Mouse (Mus musculus) heart, adult 2 months (tissue): Measurements from ENCODE around the gene Ash1l. TPM values are rescaled to one million over a fixed set of nuclear protein-coding genes. Genes with fewer than 3 reads are reported as not detected.

Experiments used
- DNase-seq, 2 experiments: peaks; one replicate each; pipeline ENCODE4 v3.0.0; 2021
- H3K27ac ChIP-seq: fragments of 200-600 bp; 2 replicates; pipeline ENCODE4 v1.8.1; 2022
- H3K27me3 ChIP-seq: fragments of 200-500 bp; 2 replicates; pipeline ENCODE4 v1.6.1; 2012; ENCODE audit warnings: mild to moderate bottlenecking, low read length, inconsistent platforms, mixed read lengths; ENCODE audit not compliant: control insufficient read depth, insufficient read depth
- H3K36me3 ChIP-seq: fragments of 200-500 bp; 2 replicates; pipeline ENCODE4 v1.6.1; 2012; ENCODE audit warnings: low read length, inconsistent platforms; ENCODE audit not compliant: control insufficient read depth, insufficient read depth
- H3K4me1 ChIP-seq: fragments of 200-500 bp; 2 replicates; pipeline ENCODE4 v1.6.1; 2011; ENCODE audit warnings: low read length; ENCODE audit not compliant: control insufficient read depth, insufficient read depth
- H3K4me3 ChIP-seq: fragments of 200-600 bp; 2 replicates; pipeline ENCODE4 v1.8.1; 2022
- H3K79me2 ChIP-seq: fragments of 200-500 bp; replicated peaks from 2 replicates; pipeline ENCODE4 v1.6.1; 2012; ENCODE audit warnings: mild to moderate bottlenecking, inconsistent platforms, low read length, moderate library complexity, mixed read lengths; ENCODE audit not compliant: control insufficient read depth, insufficient read depth
- H3K9ac ChIP-seq: fragments of 200-500 bp; 2 replicates; pipeline ENCODE4 v1.6.1; 2012; ENCODE audit warnings: low read depth, mild to moderate bottlenecking, control low read depth, inconsistent platforms, low read length, mixed read lengths
- CTCF ChIP-seq: fragments of 200-600 bp; IDR thresholded peaks from 2 replicates; pipeline ENCODE4 v1.8.1; 2022; ENCODE audit warnings: antibody characterized with exemption, mild to moderate bottlenecking, moderate library complexity
- EP300 ChIP-seq: fragments of 200-500 bp; IDR thresholded peaks from 2 replicates; pipeline ENCODE4 v1.6.1; 2011; ENCODE audit warnings: low read depth, low read length, control low read depth; ENCODE audit not compliant: insufficient read depth
- POLR2A ChIP-seq: fragments of 200-500 bp; IDR thresholded peaks from 2 replicates; pipeline ENCODE4 v1.6.1; 2011; ENCODE audit warnings: mild to moderate bottlenecking, low read depth, low read length, control low read depth; ENCODE audit not compliant: insufficient read depth
- WGBS: fragments of 180-500 bp; shearing (Covaris S2); methylation state at CpG from one replicate; pipeline ENCODE4 v1.1.7; 2018; 5-methylcytosine and 5-hydroxymethylcytosine counted together
- intact Hi-C: fragments of 180-260 bp; cut with DNase I; formaldehyde crosslinking; loops from one replicate; pipeline ENCODE4 v1.15.1; 2025
- polyA plus RNA-seq: library from polyadenylated mRNA; depleted of rRNA; stranded (reverse); fragments of >200 nt; gene quantifications from 2 replicates; pipeline ENCODE4 v1.2.3, GENCODE M21; 2012
- total RNA-seq, 2 experiments: library from RNA; stranded (reverse); gene quantifications; 2 replicates each; pipeline ENCODE4 v1.2.3; 2021

The Ash1l gene
- total and polyA plus RNA-seq, 3 experiments: 6.9 to 41.1 (median 36.4) TPM

DNA sequence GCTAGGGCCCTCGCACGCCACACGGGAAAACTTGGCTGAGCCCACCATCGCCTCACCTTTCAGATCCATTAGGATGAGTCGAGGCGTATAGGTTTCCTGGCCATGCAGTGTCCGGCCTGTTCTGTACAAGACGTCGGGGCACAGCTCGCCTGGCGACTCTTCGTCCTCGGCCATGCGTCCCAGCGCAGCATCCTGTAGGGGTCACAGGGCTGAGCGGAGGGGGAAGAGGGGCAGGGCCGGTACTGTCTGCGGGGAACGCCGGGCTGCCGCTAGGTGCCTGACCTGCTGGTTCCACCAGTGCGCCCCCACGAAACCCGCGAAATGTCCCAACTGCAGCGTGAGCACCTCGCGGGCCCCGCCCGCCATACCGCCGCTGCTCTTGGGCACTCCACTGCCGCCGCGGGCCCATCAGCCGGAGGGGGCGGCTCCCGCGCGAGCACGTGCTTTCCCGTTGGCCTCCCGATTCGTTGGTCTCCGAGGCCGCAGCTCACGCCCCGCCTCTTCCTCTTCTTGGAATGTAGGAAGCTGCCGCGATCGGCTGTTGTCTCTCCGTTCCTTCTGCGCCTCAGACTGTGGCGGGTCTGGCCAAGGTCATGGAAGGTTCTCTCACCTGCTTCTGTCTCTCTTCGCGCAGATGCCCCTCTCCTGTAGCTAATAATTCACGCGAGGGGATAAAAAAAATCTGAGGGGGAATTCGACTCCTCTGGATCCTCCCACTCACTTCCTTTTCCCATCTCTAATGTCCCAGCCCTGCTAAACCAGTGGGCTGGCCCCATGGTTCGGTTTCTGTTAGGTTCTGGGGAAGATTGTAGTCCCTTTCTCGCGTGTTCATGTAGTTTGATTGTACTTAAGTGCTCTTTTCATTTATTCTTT, 36.7 kb upstream of the Ash1l start, which contains the start of gene Msto1:
Msto1 (minus strand) TSS at position 489 of the 873 bp plus-strand sequence.
- WGBS: under 1% methylated on average over 62 of the region's 62 CpGs
- Histone ChIP-seq H3K9ac (peak within 1 kb of the TSS; percentile 75), H3K4me3 (peak within 1 kb of the TSS; percentile 78), H3K79me2 (no peaks in the 10 kb centered on the region), H3K4me1 (peaks cover 2% of the 10 kb centered on the region; the same call in 1 of the 2 replicates), H3K27me3 (no peaks in the 10 kb centered on the region), H3K27ac (peak within 1 kb of the TSS; percentile 94), H3K36me3 (no peaks in the 10 kb centered on the region)
- intact Hi-C loops: loop anchor here (2.0 kb wide), 1 partner anchor 37 kb away; the partner anchor contains the start of genes Ash1l and Dap3
- peak; percentile 93 to 96 for DNase-seq
- TF ChIP-seq CTCF (peak; percentile 33), EP300 (0 out of 2 replicates have a peak, but pooled peaks have one; percentile 26), POLR2A (peak; percentile 98)

DNA sequence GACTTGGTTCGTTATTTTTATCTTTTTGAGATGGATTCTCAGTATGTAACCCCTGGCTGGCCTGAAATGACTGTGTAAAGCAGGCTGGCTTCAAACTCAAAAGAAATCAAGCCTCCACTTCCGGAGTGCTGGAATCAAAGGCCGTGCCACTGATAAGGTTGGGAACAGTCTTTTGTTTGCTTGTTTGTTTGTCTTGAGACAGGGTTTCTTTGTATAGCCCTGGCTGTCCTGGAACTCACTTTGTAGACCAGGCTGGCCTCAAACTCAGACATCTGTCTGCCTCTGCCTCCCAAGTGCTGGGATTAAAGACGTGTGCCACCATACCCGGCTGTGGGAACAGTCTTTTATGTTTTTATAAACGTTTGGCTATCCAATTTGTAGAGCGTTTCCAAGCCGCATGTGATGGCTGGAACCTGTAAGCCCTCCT, 36.0 kb upstream of the Ash1l start:
- Histone ChIP-seq H3K4me3 (peak overlapping the region; percentile 78), H3K4me1 (peaks cover 2% of the 10 kb centered on the region; the same call in 1 of the 2 replicates), H3K27ac (peak overlapping the region; percentile 94), H3K27me3 (no peaks in the 10 kb centered on the region), H3K9ac (peak overlapping the region; percentile 75), H3K79me2 (no peaks in the 10 kb centered on the region), H3K36me3 (no peaks in the 10 kb centered on the region)
- intact Hi-C loops: loop anchor here (2.0 kb wide), 1 partner anchor 36 kb away; the partner anchor contains the start of genes Ash1l and Dap3
- TF ChIP-seq POLR2A (no peak), EP300 (no peak), CTCF (no peak)
- 20% methylated on average over 8 of the region's 8 CpGs for WGBS
- no peak for DNase-seq

DNA sequence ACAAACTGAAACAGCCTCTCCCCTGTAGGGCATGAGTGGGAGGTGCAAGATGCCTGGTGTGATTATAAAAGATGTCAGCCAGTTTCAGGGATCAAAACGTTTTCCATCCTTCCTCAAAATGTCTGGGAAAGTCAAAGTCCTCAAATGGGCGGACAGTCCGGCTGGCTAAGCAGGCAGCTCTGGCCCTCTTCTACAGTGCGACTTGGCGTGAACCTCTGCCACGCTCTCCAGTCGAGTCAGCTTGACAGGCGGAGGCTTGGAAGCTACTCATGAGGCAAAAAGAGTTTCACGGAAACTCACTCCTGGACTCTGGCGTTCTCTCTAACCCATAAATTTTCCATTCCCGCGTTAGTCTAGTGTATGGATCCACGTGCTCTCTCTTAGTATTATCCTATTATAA, 31.4 kb upstream of the Ash1l start:
- H3K79me2 ChIP-seq: no peaks in the 10 kb centered on the region
- H3K9ac ChIP-seq: no peak overlapping the region
- TF ChIP-seq EP300 (no peak), CTCF (no peak), POLR2A (no peak)
- 83% methylated on average over 13 of the region's 13 CpGs for WGBS
- DNase-seq: no peak
- no peaks in the 10 kb centered on the region for H3K27me3 ChIP-seq
- H3K4me1 ChIP-seq: peaks cover 2% of the 10 kb centered on the region; the same call in 1 of the 2 replicates
- intact Hi-C loops: no loop called here
- no peak overlapping the region for H3K4me3 ChIP-seq
- H3K36me3 ChIP-seq: no peaks in the 10 kb centered on the region
- no peak overlapping the region for H3K27ac ChIP-seq

DNA sequence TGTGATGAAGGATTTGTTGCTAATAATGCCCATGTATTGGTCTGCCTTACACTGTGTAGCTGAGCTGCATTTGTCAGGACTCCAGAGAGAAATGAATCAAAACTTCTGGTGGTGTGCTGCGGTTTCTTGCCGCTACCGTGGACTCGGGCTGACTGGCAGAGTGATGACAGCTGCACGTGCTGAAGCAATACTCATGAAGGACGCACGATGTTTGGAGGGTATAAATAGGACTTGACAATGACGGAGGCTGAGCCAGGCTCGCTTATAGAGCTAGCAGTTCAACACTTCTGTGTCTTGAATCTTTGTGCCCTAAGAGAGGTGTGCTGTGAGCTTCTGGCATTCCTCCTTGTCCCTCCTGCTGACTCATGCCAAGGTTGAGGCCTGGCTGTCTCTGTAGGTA, 29.0 kb upstream of the Ash1l start:
- H3K27ac ChIP-seq: no peak overlapping the region
- DNase-seq: no peak
- intact Hi-C loops: no loop called here

DNA sequence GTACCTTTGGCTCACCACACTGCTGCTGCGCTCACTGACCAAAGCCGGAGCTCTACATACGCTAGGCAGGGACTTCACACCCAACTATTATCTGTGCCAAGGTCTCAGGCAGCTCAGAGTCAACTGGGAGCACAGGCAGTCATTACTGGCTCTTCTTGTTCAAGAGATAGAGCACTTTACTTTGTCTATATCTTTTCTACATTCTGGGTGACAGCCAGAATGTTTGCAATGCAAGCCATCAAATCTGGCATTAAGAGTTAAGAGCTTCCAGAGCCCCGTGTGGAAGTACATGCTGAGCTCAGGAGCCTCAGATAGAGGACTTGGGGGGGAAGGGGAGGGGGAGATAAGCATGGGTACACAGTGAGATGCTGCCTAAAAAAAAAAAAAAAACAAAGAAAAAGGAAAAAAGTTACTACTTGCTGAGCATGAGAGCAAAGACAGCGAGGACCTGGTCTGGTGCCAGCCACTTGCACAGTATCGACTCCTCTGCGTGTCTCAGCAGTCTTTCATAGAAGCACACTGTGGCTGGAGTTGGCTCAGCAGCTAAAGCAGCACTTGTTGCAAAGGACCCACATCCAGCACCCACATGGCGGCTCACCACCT, 26.3 kb upstream of the Ash1l start:
- H3K4me1 ChIP-seq: no peaks in the 10 kb centered on the region
- TF ChIP-seq EP300 (no peak), CTCF (no peak), POLR2A (no peak)
- H3K9ac ChIP-seq: no peak overlapping the region
- 42% methylated on average over 8 of the region's 8 CpGs for WGBS
- no peak overlapping the region for H3K27ac ChIP-seq
- no peaks in the 10 kb centered on the region for H3K79me2 ChIP-seq
- H3K27me3 ChIP-seq: no peaks in the 10 kb centered on the region
- intact Hi-C loops: no loop called here
- DNase-seq: peak in 1 of 2 experiments; percentile 30
- H3K4me3 ChIP-seq: no peak overlapping the region
- no peaks in the 10 kb centered on the region for H3K36me3 ChIP-seq

More for the DNA sequence above, 29.0 kb upstream of the Ash1l start:
- Histone ChIP-seq H3K9ac (no peak overlapping the region), H3K4me1 (no peaks in the 10 kb centered on the region), H3K79me2 (no peaks in the 10 kb centered on the region), H3K4me3 (no peak overlapping the region), H3K27me3 (no peaks in the 10 kb centered on the region), H3K36me3 (no peaks in the 10 kb centered on the region)
- WGBS: 81% methylated on average over 9 of the region's 9 CpGs
- TF ChIP-seq CTCF: no peak
- no peak for TF ChIP-seq EP300
- TF ChIP-seq POLR2A: no peak
